Mouse (Mus musculus): ENCODE results near the gene Ywhah. TPM values are rescaled to one million over a fixed set of nuclear protein-coding genes. Genes with fewer than 3 reads are reported as not detected.

The Ywhah gene
- 758 and 760 TPM in 2 replicates for polyA plus RNA-seq (2015; fragmentation: Nextera tagmentation; extraction: Ambion mirVana)

GRCm38 (mm10) chr5:33018561-33019425, at the start of gene Ywhah:
TSS of gene Ywhah (plus strand) at chr5:33018816.
- Histone ChIP-seq H3K27ac (peak within 1 kb of the TSS; percentile 100), H3K4me2 (peak within 1 kb of the TSS; percentile 76), H3K9ac (peak within 1 kb of the TSS; percentile 88), H3K27me3 (replicated peaks) (no peaks in the 10 kb centered on the region), H3K4me3 (peak within 1 kb of the TSS; percentile 77), H3K9me3 (no peaks in the 10 kb centered on the region), H3K36me3 (replicated peaks) (no peaks in the 10 kb centered on the region), H3K4me1 (peaks cover 47% of the 10 kb centered on the region)
- WGBS = 1% methylated on average over 90 of the region's 121 CpGs
- peak; percentile 97 for ATAC-seq (replicated peaks)

DNA sequence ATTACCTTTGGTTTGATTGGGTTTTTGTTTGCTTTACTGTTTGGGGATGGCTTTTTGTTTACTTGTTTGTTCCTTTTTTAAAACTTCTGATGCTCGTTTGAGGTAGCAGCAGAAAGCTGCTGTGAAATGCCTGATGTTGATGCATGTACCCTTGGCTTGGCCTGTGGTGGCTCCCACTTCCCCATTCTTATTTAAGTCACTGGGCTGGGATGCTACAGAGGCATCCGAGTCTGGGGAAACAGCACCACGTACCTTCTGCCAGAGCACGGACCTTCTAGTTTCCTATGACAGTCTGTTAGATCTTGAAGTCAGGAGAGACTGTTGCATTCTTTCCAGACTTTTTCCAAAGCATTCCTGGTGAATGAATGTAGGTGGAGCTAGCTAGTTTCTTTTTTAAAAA, 42.1 kb upstream of the Ywhah start:
- no peak overlapping the region for H3K27ac ChIP-seq
- 87% methylated on average over 4 of the region's 4 CpGs for WGBS

DNA sequence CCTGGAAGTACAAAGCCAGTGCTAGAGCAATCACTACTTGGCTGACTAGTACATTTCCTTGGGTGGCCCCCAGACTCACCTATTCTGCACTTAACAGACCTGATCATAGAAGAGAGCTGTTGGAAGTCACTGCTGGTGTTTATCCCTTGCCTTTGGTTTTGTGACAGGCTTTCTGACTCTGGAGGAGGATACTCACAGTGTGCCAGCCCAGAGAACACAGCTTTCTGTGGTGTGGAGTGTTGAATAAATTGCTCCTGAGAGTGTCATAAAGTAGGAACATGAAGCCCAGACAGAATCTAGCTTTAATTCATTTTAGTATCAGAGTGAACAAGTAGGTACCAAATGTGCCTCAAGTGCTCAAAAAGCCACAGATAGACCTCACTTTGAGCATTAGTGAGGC, 41.4 kb upstream of the Ywhah start:
- no peak overlapping the region for H3K4me3 ChIP-seq
- no peaks in the 10 kb centered on the region for H3K4me1 ChIP-seq
- no peaks in the 10 kb centered on the region for H3K27me3 ChIP-seq (replicated peaks)
- ATAC-seq (replicated peaks) = no peak
- no peak overlapping the region for H3K9ac ChIP-seq
- no peak overlapping the region for H3K27ac ChIP-seq
- H3K36me3 ChIP-seq (replicated peaks) = peaks cover 8% of the 10 kb centered on the region; the same call in 1 of the 2 replicates
- H3K4me2 ChIP-seq = no peak overlapping the region
- no peaks in the 10 kb centered on the region for H3K9me3 ChIP-seq

More for the DNA sequence above, 42.1 kb upstream of the Ywhah start:
- no peak overlapping the region for H3K9ac ChIP-seq
- no peak overlapping the region for H3K4me2 ChIP-seq
- ATAC-seq (replicated peaks) = no peak
- peaks cover 8% of the 10 kb centered on the region; the same call in 1 of the 2 replicates for H3K36me3 ChIP-seq (replicated peaks)
- no peaks in the 10 kb centered on the region for H3K27me3 ChIP-seq (replicated peaks)
- H3K4me3 ChIP-seq = no peak overlapping the region
- H3K4me1 ChIP-seq = no peaks in the 10 kb centered on the region
- no peaks in the 10 kb centered on the region for H3K9me3 ChIP-seq

- Histone ChIP-seq H3K27ac (peak overlapping the region; percentile 25), H3K9ac (no peak overlapping the region)
Observed at GRCm38 (mm10) chr5:32985379-32985778, 33.2 kb upstream of the Ywhah start.

GRCm38 (mm10) chr5:32987873-32988272, 30.7 kb upstream of the Ywhah start:
- 65% methylated on average over 1 of the region's 1 CpGs for WGBS
- H3K36me3 ChIP-seq (replicated peaks) = peaks cover 7% of the 10 kb centered on the region; the same call in 1 of the 2 replicates

More at GRCm38 (mm10) chr5:32985379-32985778, 33.2 kb upstream of the Ywhah start:
- Histone ChIP-seq H3K4me1 (0 out of 2 replicates have a peak, but pooled peaks cover 4% of the 10 kb centered on the region), H3K27me3 (replicated peaks) (no peaks in the 10 kb centered on the region), H3K36me3 (replicated peaks) (peaks cover 7% of the 10 kb centered on the region; the same call in 1 of the 2 replicates), H3K4me2 (no peak overlapping the region), H3K9me3 (no peaks in the 10 kb centered on the region), H3K4me3 (no peak overlapping the region)
- ATAC-seq (replicated peaks) = peak; percentile 56; the same call in 1 of the 2 replicates
- 46% methylated on average over 1 of the region's 1 CpGs for WGBS

GRCm38 (mm10) chr5:32989959-32990640, 28.5 kb upstream of the Ywhah start:
- Histone ChIP-seq H3K9ac (no peak overlapping the region), H3K4me3 (no peak overlapping the region), H3K9me3 (no peaks in the 10 kb centered on the region), H3K4me2 (no peak overlapping the region), H3K27ac (no peak overlapping the region), H3K36me3 (replicated peaks) (no peaks in the 10 kb centered on the region), H3K27me3 (replicated peaks) (no peaks in the 10 kb centered on the region), H3K4me1 (0 out of 2 replicates have a peak, but pooled peaks cover 4% of the 10 kb centered on the region)
- ATAC-seq (replicated peaks) = no peak
- 75% methylated on average over 13 of the region's 13 CpGs for WGBS

More at GRCm38 (mm10) chr5:32987873-32988272, 30.7 kb upstream of the Ywhah start:
- H3K27me3 ChIP-seq (replicated peaks) = no peaks in the 10 kb centered on the region
- no peaks in the 10 kb centered on the region for H3K9me3 ChIP-seq
- no peak overlapping the region for H3K9ac ChIP-seq
- H3K27ac ChIP-seq = 0 out of 2 replicates have a peak overlapping the region, but pooled peaks have one; percentile 17
- no peak overlapping the region for H3K4me3 ChIP-seq
- ATAC-seq (replicated peaks) = peak; percentile 43; the same call in 1 of the 2 replicates
- H3K4me1 ChIP-seq = 0 out of 2 replicates have a peak, but pooled peaks cover 4% of the 10 kb centered on the region
- H3K4me2 ChIP-seq = no peak overlapping the region

DNA sequence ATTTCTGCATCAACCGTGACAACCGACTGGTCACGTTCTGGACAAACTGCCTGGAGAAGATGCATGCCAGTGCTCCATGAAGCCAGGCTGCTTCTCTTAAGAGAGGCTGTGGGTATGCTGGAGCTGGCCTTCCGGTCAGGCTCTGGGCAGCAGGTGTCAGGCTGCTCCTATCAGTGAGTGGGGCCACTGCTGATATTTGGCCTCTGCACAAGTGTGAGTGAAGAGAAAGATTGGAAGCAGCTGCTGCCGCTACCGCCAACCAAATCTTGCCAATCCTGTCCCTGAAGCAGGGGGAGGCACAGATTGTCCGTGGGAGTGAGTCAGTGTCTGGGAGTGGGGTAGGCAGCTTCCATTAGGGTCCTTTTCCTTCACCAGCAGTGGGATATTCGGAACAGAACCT, 27.5 kb upstream of the Ywhah start:
- Histone ChIP-seq H3K9me3 (no peaks in the 10 kb centered on the region), H3K4me2 (no peak overlapping the region), H3K27me3 (replicated peaks) (no peaks in the 10 kb centered on the region), H3K36me3 (replicated peaks) (no peaks in the 10 kb centered on the region), H3K4me1 (peaks cover under 1% of the 10 kb centered on the region; the same call in 1 of the 2 replicates), H3K9ac (no peak overlapping the region), H3K27ac (no peak overlapping the region), H3K4me3 (no peak overlapping the region)
- 80% methylated on average over 8 of the region's 8 CpGs for WGBS
- 0 out of 2 replicates have a peak, but pooled peaks have one; percentile 8 for ATAC-seq (replicated peaks)

DNA sequence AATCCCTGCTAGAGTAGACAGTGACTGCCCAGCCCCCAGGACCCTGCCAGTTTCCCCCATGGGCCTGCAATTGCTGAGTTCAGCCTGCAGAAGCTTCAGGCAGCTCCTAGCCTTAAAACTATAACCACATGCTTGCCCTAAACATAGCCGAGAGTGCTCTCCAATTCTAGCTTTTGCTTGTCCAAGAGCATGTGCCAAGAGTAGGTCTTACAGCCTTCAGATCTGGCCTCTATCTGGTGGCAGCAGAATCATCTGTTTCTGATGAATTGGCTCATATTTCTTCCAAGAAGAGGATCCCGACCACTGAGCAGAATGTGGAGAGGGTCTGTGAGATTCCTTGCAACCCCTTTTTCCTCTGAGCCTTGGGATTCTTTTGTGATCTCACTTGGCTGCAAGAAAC, 24.1 kb upstream of the Ywhah start:
- no peak overlapping the region for H3K4me3 ChIP-seq
- no peak for ATAC-seq (replicated peaks)

GRCm38 (mm10) chr5:32995756-32996155, 22.9 kb upstream of the Ywhah start:
- 85% methylated on average over 4 of the region's 4 CpGs for WGBS
- 0 out of 2 replicates have a peak, but pooled peaks cover 3% of the 10 kb centered on the region for H3K27me3 ChIP-seq (replicated peaks)
- H3K9me3 ChIP-seq = no peaks in the 10 kb centered on the region
- H3K4me3 ChIP-seq = no peak overlapping the region
- H3K4me2 ChIP-seq = no peak overlapping the region
- H3K9ac ChIP-seq = no peak overlapping the region
- peaks cover 10% of the 10 kb centered on the region for H3K4me1 ChIP-seq
- ATAC-seq (replicated peaks) = no peak
- H3K27ac ChIP-seq = no peak overlapping the region
- H3K36me3 ChIP-seq (replicated peaks) = no peaks in the 10 kb centered on the region

More for the DNA sequence above, 24.1 kb upstream of the Ywhah start:
- H3K9me3 ChIP-seq = no peaks in the 10 kb centered on the region
- H3K36me3 ChIP-seq (replicated peaks) = no peaks in the 10 kb centered on the region
- H3K9ac ChIP-seq = no peak overlapping the region
- peaks cover 10% of the 10 kb centered on the region for H3K4me1 ChIP-seq
- H3K27me3 ChIP-seq (replicated peaks) = 0 out of 2 replicates have a peak, but pooled peaks cover 3% of the 10 kb centered on the region
- no peak overlapping the region for H3K4me2 ChIP-seq
- 64% methylated on average over 2 of the region's 2 CpGs for WGBS
- no peak overlapping the region for H3K27ac ChIP-seq

DNA sequence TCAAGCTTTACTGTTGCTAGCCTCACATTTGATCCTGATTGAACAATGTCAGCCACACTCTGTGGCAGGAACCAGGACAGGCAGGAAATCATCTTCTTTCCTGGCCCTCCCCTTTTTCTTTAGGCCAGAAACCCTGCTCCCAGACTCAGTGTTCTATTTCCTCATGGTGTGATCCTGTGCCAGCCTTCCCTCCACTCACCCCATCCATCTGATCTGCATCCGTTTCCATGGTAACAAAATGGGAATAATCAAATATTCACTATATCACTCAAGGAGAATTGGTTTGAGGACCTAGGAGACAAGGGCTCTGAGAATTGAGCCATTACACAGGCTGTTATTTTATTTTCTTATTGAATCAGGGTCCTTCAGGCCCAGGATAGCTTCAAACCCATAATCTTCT, 22.1 kb upstream of the Ywhah start:
- Histone ChIP-seq H3K4me2 (no peak overlapping the region), H3K36me3 (replicated peaks) (no peaks in the 10 kb centered on the region), H3K9me3 (no peaks in the 10 kb centered on the region), H3K27me3 (replicated peaks) (0 out of 2 replicates have a peak, but pooled peaks cover 3% of the 10 kb centered on the region), H3K27ac (peak overlapping the region; percentile 61), H3K4me1 (peaks cover 10% of the 10 kb centered on the region), H3K4me3 (no peak overlapping the region), H3K9ac (no peak overlapping the region)
- ATAC-seq (replicated peaks) = peak; percentile 64
- 93% methylated on average over 1 of the region's 1 CpGs for WGBS

DNA sequence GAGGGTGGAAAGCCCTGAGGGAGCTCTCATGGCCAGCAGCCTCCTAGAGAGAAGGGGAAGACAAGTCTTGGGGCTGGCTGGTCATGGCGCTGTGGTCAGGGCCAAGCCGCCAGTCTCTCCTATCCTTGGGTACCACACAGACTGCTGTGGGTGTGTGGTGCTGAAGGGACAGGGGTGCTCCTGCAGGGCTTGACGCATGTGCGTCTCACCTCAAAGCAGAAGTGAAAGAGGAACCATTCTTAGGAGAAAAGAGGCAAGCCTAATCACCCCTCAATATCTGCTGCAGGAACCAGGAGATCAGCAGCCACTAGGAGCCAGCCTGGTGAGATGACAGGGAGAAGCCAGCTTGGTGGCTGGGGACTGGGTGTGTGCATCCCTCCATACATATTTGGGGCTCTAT, 20.9 kb upstream of the Ywhah start:
- Histone ChIP-seq H3K27me3 (replicated peaks) (0 out of 2 replicates have a peak, but pooled peaks cover 3% of the 10 kb centered on the region), H3K4me3 (no peak overlapping the region), H3K4me2 (no peak overlapping the region), H3K9me3 (no peaks in the 10 kb centered on the region), H3K4me1 (peaks cover 10% of the 10 kb centered on the region), H3K27ac (no peak overlapping the region), H3K9ac (no peak overlapping the region), H3K36me3 (replicated peaks) (no peaks in the 10 kb centered on the region)
- 69% methylated on average over 4 of the region's 4 CpGs for WGBS
- ATAC-seq (replicated peaks) = 0 out of 2 replicates have a peak, but pooled peaks have one; percentile 25

- no peak overlapping the region for H3K9ac ChIP-seq
- ATAC-seq (replicated peaks) = no peak
- H3K36me3 ChIP-seq (replicated peaks) = no peaks in the 10 kb centered on the region
- WGBS = 83% methylated on average over 4 of the region's 4 CpGs
- no peak overlapping the region for H3K4me3 ChIP-seq
- H3K27me3 ChIP-seq (replicated peaks) = 0 out of 2 replicates have a peak, but pooled peaks cover 3% of the 10 kb centered on the region
- peaks cover 10% of the 10 kb centered on the region for H3K4me1 ChIP-seq
- no peak overlapping the region for H3K27ac ChIP-seq
- H3K4me2 ChIP-seq = no peak overlapping the region
- H3K9me3 ChIP-seq = no peaks in the 10 kb centered on the region
Observed at GRCm38 (mm10) chr5:32998783-32999182, 19.8 kb upstream of the Ywhah start.
